Mouse (Mus musculus) cortical plate, adult 2 months (tissue): Measurements from ENCODE around the gene Ppm1a. TPM values are rescaled to one million over a fixed set of nuclear protein-coding genes. Genes with fewer than 3 reads are reported as not detected.

Source experiments
- H3K27ac ChIP-seq: fragments of 200-500 bp; 2 replicates; pipeline ENCODE4 v1.5.1; 2012; ENCODE audit warnings: low read length, control low read depth, inconsistent platforms; ENCODE audit not compliant: insufficient read depth
- H3K4me1 ChIP-seq: fragments of 200-500 bp; 2 replicates; pipeline ENCODE4 v1.6.1; 2011; ENCODE audit warnings: low read length; ENCODE audit not compliant: control insufficient read depth, insufficient read depth
- H3K4me3 ChIP-seq: fragments of 200-500 bp; 2 replicates; pipeline ENCODE4 v1.5.1; 2011; ENCODE audit warnings: mild to moderate bottlenecking, low read length, control low read depth; ENCODE audit not compliant: insufficient read depth
- CTCF ChIP-seq: fragments of 200-500 bp; IDR thresholded peaks from 2 replicates; pipeline ENCODE4 v1.5.1; 2011; ENCODE audit warnings: mild to moderate bottlenecking, control low read depth, low read length; ENCODE audit not compliant: insufficient read depth; ENCODE audit errors: extremely low read depth
- POLR2A ChIP-seq: fragments of 200-500 bp; IDR thresholded peaks from 2 replicates; pipeline ENCODE4 v1.6.1; 2011; ENCODE audit warnings: mild to moderate bottlenecking, low read length, control low read depth; ENCODE audit not compliant: insufficient read depth; ENCODE audit errors: extremely low read depth
- polyA plus RNA-seq: library from polyadenylated mRNA; depleted of rRNA; stranded (reverse); fragments of >200 nt; gene quantifications from 2 replicates; pipeline ENCODE4 v1.2.3, GENCODE M21; 2012

Ppm1a gene
- polyA plus RNA-seq, 1 experiment = 187 TPM

DNA sequence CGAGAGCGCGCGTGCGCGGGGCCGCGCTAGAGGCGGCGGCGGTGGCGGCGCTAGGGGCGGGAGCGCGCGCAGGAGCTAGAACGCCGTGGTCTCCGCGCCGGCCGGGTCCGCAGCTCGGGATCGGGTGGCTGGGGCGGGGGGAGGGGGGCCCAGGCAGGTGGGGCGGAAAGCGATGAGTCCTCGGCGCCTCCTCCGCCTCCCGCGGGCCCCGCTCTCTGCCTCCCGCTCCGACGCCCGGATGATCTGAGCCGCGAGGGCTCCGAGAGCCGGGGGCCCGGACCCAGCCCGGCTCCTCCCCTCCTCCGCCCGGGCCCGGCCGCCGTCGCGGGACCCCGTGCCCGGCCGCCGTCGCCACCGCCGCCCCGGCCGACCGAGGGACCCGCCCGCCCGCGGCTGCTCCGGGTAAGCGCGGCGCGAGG lies 4.0 kb downstream of the Ppm1a start:
- peak overlapping the region; percentile 69; the same call in 1 of the 2 replicates for H3K27ac ChIP-seq
- peak overlapping the region; percentile 74 for H3K4me3 ChIP-seq
- TF ChIP-seq CTCF (no peak), POLR2A (no peak)
- H3K4me1 ChIP-seq = peaks cover 2% of the 10 kb centered on the region; the same call in 1 of the 2 replicates

DNA sequence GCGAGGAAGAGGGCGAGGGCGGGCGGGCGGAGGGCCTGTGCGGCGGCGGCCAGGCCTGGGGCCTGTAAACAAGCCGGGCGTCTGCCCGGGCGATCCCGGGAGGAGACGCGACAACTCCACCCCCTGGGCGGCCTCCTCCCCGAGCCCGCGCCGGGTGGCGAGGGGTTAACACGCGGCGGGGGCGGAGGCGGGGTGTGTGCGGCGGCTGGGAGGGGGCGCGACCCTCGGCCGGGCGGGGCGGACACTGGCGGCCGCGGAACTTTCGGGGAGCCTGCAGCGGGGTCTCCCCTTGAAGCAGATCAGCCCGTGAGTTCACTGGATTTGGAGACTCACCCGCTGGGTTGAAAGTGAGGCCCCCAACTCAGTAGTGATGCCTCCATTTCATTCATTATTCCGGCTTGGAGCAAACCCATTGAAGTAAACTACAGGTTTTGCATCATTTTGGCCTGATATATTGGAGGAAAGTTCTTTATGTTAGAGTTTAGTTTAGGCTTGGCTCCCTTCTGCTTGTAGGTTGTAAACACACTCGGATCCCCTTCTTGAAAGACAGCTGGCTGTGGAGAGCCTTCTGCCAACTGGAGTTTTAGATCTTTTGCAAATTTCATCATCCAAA lies 4.5 kb downstream of the Ppm1a start:
- TF ChIP-seq CTCF (no peak), POLR2A (no peak)
- Histone ChIP-seq H3K27ac (peak overlapping the region; percentile 69; the same call in 1 of the 2 replicates), H3K4me3 (peak overlapping the region; percentile 74), H3K4me1 (peaks cover 2% of the 10 kb centered on the region; the same call in 1 of the 2 replicates)

DNA sequence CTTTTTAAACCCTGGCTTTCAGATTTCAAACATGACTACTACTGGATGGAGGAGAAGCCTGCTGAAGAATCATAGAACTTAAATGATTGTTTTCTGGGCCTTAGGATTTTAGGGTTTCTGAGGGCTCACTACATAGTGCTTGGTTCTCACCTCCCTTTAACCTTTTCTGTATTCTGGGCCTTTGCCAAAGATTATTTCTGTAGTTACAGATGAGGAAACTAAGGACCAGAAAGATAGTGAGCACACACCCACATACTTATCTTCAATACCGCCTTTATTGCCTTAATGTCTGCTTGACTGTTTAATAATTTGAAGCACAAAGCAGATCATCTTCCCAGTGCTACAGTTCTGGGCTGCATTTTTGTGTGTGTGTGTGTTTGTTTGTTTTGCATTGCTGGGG lies 5.2 kb downstream of the Ppm1a start:
- peaks cover 2% of the 10 kb centered on the region; the same call in 1 of the 2 replicates for H3K4me1 ChIP-seq
- no peak for TF ChIP-seq POLR2A
- no peak for TF ChIP-seq CTCF
- peak overlapping the region; percentile 74 for H3K4me3 ChIP-seq
- no peak overlapping the region for H3K27ac ChIP-seq

DNA sequence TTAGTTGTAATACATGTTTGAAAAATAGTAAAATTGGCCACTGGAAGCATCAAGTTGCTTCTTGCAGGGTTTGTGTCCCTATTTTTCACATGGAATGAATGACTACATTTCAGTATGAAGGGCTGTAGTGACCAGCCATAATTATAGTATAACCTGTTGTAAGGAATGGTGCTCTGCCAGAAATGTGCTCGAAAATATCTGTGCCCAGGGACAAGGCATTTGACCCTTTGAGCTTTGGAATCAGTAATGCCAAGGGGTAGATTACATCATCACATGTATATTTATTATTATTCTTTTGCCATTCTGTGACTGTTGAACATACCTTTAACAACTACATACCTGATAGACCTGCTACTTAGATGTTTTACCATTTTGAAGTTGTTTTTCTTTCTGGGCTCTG lies 5.9 kb downstream of the Ppm1a start:
- no peak for TF ChIP-seq POLR2A
- no peak for TF ChIP-seq CTCF
- Histone ChIP-seq H3K4me3 (no peak overlapping the region; the same call in 1 of the 2 replicates), H3K27ac (no peak overlapping the region), H3K4me1 (peaks cover 2% of the 10 kb centered on the region; the same call in 1 of the 2 replicates)

DNA sequence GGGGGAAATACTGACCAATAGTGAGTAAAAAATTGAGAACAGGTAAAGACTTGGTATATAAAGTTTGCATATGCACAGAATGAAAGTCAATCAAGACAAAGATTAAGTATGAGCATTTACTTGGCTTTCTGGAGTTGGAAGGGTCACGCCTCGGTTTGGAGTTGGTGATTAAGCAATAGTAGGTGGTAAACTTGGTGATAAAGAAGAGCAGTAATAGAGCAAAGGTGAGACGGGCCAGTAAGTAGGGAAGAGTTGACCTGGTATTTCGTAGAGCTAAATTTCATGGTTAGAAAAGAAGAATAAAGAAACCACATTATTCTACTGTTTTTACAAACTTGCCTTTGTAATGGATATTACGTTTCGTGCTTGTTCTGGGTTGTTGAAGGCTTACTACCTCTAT lies 10.6 kb downstream of the Ppm1a start:
- TF ChIP-seq POLR2A (no peak), CTCF (no peak)
- peaks cover 2% of the 10 kb centered on the region; the same call in 1 of the 2 replicates for H3K4me1 ChIP-seq
- no peak overlapping the region for H3K4me3 ChIP-seq
- no peak overlapping the region for H3K27ac ChIP-seq

DNA sequence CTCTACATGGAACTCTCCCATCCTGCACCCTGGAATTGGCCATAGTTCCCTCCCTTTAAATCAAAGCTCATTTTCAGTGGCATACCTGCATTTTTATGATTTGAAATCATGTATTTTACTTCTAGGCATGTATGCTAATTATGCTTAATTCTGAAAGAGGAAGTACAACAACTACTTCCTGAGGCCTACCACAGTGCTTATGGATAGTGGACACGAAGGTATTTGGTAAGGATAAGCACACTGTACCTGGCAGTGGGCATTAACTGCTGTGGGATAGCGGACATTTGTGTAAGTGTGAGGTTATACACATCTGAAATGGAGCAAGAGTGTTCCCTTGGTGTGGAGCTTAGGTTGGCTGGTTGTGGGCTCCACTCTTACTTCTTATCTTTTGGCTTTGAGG lies 11.0 kb downstream of the Ppm1a start:
- Histone ChIP-seq H3K4me1 (peaks cover 2% of the 10 kb centered on the region; the same call in 1 of the 2 replicates), H3K4me3 (no peak overlapping the region), H3K27ac (no peak overlapping the region)
- TF ChIP-seq CTCF = no peak
- TF ChIP-seq POLR2A = no peak

DNA sequence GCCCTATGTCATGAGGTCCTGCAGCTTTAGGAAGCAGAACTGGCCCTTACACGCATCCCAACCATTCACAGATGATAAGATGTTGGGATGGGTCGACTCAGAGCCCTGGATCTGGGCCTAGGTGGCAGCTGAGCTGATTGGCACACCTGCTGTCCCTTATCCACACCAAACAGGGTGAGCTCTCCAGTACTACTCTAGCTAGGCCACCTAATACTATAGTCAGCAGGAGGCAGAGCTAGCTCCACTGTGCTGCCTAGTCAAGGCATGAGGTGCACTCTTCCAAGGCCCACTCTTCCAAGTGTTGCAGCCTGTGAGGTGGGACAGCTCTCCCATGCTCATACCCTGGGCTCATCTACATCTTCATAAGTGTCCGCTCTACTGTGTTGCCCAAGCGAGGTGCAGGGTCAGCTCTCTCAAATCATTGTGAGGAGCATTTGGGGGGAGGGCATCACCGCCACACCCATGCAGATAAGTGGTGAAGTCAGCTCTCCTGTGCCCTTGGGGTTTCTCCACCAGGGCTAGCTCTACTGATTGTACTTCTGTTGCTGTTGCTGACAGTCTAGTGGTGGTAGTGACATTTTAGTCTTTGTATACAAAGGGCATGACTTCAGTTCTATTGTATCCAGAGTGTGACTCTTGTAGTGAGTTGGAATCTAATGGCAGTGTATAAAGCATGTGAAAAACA lies 12.4 kb downstream of the Ppm1a start:
- TF ChIP-seq CTCF (no peak), POLR2A (no peak)
- H3K27ac ChIP-seq = no peak overlapping the region
- peaks cover 2% of the 10 kb centered on the region; the same call in 1 of the 2 replicates for H3K4me1 ChIP-seq
- H3K4me3 ChIP-seq = no peak overlapping the region

DNA sequence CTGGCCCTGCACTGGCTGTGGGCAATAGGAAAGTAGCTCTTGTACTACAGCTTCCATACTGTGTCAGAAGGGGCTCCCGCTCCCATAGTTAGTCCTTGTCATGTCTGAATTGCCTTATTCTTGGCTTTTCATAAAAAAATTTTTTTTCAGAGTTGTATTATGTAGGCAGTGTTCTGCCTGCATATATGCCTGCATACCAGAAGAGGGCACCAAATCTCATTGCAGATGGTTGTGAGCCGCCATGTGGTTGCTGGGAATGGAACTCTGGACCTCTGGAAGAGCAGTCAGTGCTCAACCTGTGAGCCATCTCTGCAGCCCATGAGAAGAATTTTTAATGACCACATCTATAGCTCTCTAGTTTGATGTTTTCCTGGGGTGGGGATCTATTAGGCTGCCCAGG lies 13.9 kb downstream of the Ppm1a start:
- no peak for TF ChIP-seq CTCF
- no peak for TF ChIP-seq POLR2A
- no peak overlapping the region for H3K27ac ChIP-seq
- no peak overlapping the region for H3K4me3 ChIP-seq
- H3K4me1 ChIP-seq = peaks cover 2% of the 10 kb centered on the region; the same call in 1 of the 2 replicates

DNA sequence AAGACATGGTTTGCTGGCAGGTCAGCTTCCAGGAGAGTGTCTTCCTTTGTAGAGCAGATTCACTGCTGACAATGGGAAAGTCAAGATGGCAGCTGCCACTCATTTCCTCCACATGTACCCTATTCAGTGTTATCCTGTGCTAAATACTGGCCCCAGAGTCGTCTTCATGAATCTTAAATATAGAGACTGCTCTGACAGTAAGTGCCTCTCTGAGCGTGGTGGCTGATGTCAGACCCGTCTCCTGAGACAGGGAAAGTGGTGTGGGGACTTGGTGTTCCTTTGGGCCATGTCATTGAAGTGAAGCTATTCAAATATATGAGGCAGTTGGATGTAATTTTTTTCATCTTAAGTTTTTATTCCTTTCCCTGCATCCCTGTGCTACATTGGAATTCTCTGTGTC lies 14.5 kb downstream of the Ppm1a start:
- Histone ChIP-seq H3K4me1 (peaks cover 2% of the 10 kb centered on the region; the same call in 1 of the 2 replicates), H3K27ac (no peak overlapping the region), H3K4me3 (no peak overlapping the region)
- TF ChIP-seq CTCF (no peak), POLR2A (no peak)

DNA sequence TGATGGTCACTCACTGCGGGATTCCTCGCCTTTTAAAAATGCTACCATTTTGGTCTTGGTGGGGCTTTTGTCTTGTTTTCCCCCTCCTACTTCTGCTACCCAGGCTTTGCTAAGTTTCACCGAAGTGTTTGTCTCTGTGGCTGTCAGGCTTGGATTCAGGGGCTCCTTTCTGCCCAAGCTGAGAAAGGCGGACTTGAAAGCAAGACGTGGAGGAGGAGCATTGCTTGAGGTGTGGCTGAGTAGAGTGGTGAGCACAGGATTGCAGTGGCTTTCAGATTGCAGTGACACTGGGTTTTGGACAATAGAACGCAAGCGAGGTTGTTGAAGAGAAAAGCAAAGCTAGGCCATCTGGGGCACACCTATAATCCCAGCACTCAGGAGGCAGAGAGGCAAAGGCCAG lies 16.7 kb downstream of the Ppm1a start:
- no peak overlapping the region for H3K4me3 ChIP-seq
- H3K4me1 ChIP-seq = peaks cover 2% of the 10 kb centered on the region; the same call in 1 of the 2 replicates
- no peak overlapping the region for H3K27ac ChIP-seq
- TF ChIP-seq POLR2A (no peak), CTCF (no peak)
